Mouse (Mus musculus): ENCODE measurements at regions not wholly inside any gene's neighbourhood (a gene's known extent, or its start where the extent isn't known, plus 50 kb on each side); places are given as distances from the start of the nearest gene placed in this dataset.

DNA sequence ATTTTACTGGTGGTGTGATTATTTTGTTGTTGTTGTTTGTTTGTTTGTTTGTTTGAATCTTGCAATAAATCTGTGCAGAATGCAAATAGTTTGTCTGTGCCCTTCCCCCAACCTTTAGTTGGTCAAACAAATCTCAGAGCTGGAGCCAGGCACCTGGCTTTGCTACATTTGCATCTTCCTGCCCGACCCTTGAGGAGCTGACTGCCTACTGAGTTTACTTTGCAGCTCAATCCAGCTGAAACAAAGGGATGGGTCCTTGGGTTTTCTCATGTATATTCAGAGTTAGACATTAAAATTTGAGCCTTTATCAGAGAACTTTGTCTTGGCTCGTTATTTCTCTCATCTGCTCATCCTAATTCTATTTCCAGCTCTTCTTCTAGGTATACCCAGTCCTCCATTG is 79.4 kb upstream of the BC030870 start:
- DNase-seq (ENCODE audit: low spot score), result no peak

DNA sequence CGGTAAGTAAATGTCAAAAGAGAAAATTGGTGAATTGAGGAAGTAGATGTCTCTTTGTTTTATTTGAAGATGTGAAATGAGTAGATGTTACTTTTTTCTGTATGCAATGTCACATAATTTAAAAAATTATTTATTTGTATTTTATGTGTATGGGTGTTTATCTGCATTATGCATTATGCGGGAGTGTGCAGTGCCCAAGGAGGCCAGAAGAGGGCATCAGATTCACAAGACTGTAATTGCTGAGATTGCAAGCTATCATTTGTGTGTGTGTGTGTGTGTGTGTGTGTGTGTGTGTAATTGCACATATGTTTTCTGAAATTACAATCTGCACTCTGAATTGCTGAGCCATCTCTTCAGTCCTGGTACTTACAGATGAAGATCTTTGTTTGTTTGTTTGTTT is 76.8 kb upstream of the BC030870 start:
- no peak for DNase-seq (ENCODE audit: low spot score)

DNA sequence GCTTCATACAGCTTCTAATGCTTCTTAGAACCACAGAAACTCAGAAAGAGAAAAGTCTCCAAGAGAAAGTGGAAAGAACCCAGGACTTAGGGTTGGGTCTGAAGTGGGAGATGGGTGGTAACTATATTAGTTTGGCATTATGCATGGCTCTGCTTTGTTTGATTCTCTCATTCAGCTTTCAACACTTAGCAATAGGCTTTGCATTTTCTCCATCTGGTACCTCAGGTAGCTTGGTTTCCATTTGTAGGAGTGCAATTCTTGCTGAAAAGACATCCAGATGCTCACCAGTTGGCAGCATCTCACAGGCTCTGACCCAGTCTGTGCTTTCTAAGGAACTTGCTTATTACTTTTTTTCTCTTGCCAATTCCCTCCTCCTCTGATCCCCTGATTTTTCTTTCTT is 65.3 kb upstream of the BC030870 start:
- DNase-seq (ENCODE audit: low spot score), result peak; percentile 28

DNA sequence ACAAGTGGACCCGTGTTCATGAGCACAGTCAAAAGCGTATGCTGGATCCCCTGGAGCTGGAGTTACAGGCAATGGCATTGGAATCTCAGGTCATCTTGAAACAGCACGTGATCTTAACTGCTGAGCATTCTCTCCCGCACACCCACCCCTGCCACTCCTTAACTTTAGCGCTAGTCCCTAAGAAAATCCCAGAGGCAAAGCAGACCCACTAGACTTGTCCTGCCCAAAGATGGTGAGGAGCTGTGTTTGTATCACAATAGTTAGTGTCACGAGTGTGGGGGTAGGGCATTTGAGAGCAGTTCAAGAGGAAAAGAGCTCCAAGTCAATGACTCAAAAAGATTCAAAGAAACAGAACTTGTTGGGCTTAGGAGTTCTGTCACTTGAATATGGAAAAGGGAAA is 64.9 kb upstream of the BC030870 start:
- no peak for DNase-seq (ENCODE audit: low spot score)

DNA sequence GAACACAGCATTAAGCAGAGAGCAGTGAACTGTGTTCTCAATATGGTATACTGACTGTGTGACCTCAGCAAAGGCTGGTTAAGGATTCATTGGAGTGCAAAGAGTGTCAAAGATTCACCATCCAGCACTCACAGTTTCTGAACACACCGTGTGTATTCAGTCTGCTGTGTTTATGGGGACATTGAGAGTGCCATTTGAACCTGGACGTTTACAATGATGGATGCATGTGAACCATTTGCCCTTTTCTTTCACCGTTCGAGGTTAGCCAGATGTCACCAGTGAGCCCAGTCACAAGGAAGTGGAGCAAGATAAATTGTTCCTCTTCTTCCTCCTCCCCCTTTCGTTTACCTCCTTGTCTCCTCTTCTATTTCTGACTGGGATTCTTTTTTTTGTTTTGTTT is 53.0 kb upstream of the BC030870 start:
- no peak for DNase-seq (ENCODE audit: low spot score)

DNA sequence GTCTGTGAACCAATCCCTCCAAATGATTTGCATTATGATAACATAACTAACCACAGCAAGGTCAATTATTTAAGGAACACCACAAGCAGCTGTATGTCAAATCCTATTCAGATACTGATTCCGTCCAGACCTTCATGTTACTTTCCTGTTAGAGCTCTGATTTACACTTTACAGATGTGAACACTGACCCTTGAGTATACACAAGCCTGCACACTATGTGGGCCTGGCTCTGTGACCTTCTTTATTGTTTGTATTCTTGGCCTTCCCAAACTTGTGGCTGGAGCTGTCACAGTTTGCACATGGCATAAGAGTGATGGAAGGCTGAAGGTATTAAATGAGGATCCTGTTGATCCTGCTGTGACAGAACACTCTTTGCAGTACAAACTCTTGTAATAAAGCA is 51.1 kb upstream of the BC030870 start:
- DNase-seq (ENCODE audit: low spot score), result no peak
